ENCODE assay signal across 8 mouse cellular contexts in the genomic region with DNA sequence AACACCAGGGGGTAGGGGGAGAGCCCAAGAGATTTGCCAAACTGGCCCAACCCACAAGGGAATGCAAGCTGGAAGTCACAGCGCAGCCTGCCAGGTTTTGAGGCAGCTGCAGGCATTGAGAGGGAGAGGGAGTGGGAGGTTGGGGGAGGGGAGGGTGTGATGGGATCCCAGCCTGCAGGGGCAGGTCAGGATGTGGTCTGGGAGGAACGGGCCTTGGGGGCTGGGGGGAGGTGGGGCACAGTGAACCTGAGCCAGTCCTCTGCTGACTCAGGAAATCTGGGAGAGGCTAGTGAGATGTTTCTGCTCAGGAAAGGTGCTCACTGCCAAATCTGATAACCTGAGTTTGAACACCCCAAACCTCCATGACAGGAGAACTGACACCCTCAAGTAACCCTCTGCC. TPM values are rescaled to one million over a fixed set of nuclear protein-coding genes. Genes with fewer than 3 reads are reported as not detected.
DNase-seq lines count a peak whose midpoint lies in the region; ATAC-seq lines count a peak whose summit lies in the region.

No protein-coding gene starts in this region.

- no peak overlapping the region for H3K4me3 ChIP-seq in heart, embryonic 10.5 days
- H3K4me3 ChIP-seq in heart, embryonic 11.5 days (ENCODE audit: low read depth, low read length), result no peak overlapping the region

- no peaks in the 10 kb centered on the region for H3K9me3 ChIP-seq in heart, embryonic 10.5 days
- H3K9me3 ChIP-seq in heart, embryonic 11.5 days (replicated peaks; ENCODE audit: control insufficient read depth, low read length), result no peaks in the 10 kb centered on the region

- no peak for ATAC-seq in heart, embryonic 11.5 days (replicated peaks; ENCODE audit: insufficient number of reproducible peaks, low FRiP score, low TSS enrichment)

- peak overlapping the region; percentile 59; the same call in 1 of the 2 replicates for H3K27ac ChIP-seq in heart, embryonic 10.5 days
- no peak overlapping the region for H3K27ac ChIP-seq in heart, embryonic 11.5 days (ENCODE audit: low read depth, low read length)

- whole genome bisulfite sequencing in heart, embryonic 10.5 days, result 8% methylated on average over 2 of the region's 2 CpGs
- WGBS in heart, embryonic 11.5 days (ENCODE audit: insufficient replicate concordance), result 0% methylated on average over 2 of the region's 2 CpGs

- peak; percentile 75 for DNase-seq in heart, embryonic 10.5 days (ENCODE audit: low spot score)
- DNase-seq in urinary bladder, postnatal 14 days (ENCODE audit: low spot score), result peak; percentile 61
- no peak for DNase-seq in urinary bladder, postnatal 25 days (ENCODE audit: low spot score)
- peak; percentile 69 for DNase-seq in heart, postnatal 4 days
- peak; percentile 62 for DNase-seq in yolk sac, embryonic 10.5 days (ENCODE audit: low spot score)
- no peak for DNase-seq in spleen, postnatal 10 days (ENCODE audit: low spot score in 2 of 2)
- DNase-seq in B cell, adult 2 months, result no peak

- peaks cover 52% of the 10 kb centered on the region for H3K4me1 ChIP-seq in heart, embryonic 10.5 days
- peaks cover 37% of the 10 kb centered on the region for H3K4me1 ChIP-seq in heart, embryonic 11.5 days (ENCODE audit: control insufficient read depth, insufficient read depth, low read length)

- H3K4me2 ChIP-seq in heart, embryonic 11.5 days, result no peak overlapping the region

- H3K36me3 ChIP-seq in heart, embryonic 10.5 days, result peaks cover 8% of the 10 kb centered on the region
- peaks cover 4% of the 10 kb centered on the region; the same call in 1 of the 2 replicates for H3K36me3 ChIP-seq in heart, embryonic 11.5 days (ENCODE audit: control insufficient read depth, insufficient read depth, low read length)

- no peaks in the 10 kb centered on the region for H3K27me3 ChIP-seq in heart, embryonic 10.5 days (ENCODE audit: insufficient read depth, poor library complexity, severe bottlenecking)
- H3K27me3 ChIP-seq in heart, embryonic 11.5 days (ENCODE audit: control insufficient read depth, insufficient read depth, low read length), result no peaks in the 10 kb centered on the region

- H3K9ac ChIP-seq in heart, embryonic 11.5 days (ENCODE audit: low read depth, low read length), result no peak overlapping the region

RNA-seq across cellular contexts. Expression of a gene that starts 10.9 kb away (rescaled TPM):
- 17.6 and 22.0 TPM in 2 replicates for polyA plus RNA-seq in heart, embryonic 10.5 days (2016; fragmentation: Nextera tagmentation; extraction: Ambion mirVana)
- polyA plus RNA-seq in heart, embryonic 11.5 days (2014; fragmentation: Nextera tagmentation; extraction: Ambion mirVana), result 18.0 and 18.6 TPM in 2 replicates
- total RNA-seq in heart, postnatal 4 days (2021), result 10 to 100 TPM; 50.1 to 53.8 TPM

Comparison
In these comparisons a context has a peak if more than half of its experiments do, and no peak if none do; other contexts are left out.
1. DNase-seq: peak in heart, embryonic 10.5 days (single experiment), urinary bladder, postnatal 14 days (single experiment), heart, postnatal 4 days (single experiment) and yolk sac, embryonic 10.5 days (single experiment); none in urinary bladder, postnatal 25 days (single experiment), spleen, postnatal 10 days (0 of 2) and B cell, adult 2 months (0 of 2).